Mouse (Mus musculus): ENCODE results near the gene AI182371.

DNA sequence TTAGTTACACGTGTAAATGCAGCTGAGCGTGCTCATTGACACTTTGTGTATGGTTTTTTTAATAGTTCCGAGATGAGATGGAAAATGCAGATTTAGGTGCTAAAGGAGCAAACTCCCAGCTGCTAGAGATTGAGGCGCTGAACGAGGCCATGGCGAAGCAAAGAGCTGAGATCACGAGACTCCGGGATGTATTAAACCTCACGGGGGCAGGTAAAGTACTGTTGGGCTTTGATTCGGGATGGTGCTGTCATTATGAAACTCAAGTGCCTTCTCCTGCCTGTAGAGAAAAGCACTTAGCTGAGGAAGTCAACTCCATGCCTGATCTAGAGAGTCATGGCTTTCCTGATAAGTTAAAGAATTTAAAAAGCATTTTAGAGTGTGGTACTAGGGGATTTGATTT, 47.5 kb upstream of the AI182371 start:
- TF ChIP-seq CTCF (IDR thresholded peaks at IDR 0.05; ENCODE audit: borderline replicate concordance, extremely low read depth, insufficient read depth, insufficient read length) (no peak), POLR2A (IDR thresholded peaks at IDR 0.05; ENCODE audit: borderline replicate concordance, extremely low read depth, insufficient read depth, insufficient read length, poor library complexity, severe bottlenecking) (no peak)

All from brain, embryonic 14.5 days (tissue).